Mouse (Mus musculus): ENCODE measurements around the gene Gpr155.

Gene Gpr155

DNA sequence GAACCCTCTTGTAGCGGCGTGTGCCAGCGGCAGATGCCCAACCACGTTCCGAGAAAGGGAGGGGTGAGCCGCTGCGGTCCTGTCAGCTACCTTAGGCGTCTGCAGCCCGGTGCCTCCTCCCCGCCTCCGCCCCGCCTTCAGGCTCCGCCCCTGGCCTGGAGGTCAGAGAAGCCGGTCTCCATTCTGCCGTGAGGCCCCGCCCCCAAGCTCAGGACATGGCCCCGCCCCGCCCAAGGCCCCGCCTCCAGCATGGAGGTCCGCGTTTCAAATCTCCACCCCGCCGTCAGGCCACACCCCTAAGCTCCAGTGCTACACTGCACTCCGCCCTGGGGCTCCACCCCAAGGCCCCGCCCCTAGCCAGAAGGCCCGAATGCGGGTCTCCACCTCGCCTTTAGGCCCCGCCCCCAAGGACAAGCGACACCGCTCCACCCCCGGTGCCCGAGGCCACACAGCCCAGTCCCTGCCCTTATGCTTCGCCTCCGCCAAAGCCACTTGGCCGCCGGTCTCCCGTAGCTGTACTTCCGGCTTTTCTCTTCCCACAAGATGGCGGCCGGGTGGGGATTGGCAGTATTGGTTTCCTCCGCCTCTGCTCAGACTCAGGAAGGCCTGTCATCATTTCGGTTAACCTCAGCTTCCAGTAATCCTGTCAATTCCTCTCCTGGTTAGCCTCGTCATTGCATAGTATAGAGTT is at the start of gene Gpr155:
TSS of gene Gpr155 (minus strand) at position 217 of the 691 bp plus-strand sequence.
- DNase-seq, result peak; percentile 100

DNA sequence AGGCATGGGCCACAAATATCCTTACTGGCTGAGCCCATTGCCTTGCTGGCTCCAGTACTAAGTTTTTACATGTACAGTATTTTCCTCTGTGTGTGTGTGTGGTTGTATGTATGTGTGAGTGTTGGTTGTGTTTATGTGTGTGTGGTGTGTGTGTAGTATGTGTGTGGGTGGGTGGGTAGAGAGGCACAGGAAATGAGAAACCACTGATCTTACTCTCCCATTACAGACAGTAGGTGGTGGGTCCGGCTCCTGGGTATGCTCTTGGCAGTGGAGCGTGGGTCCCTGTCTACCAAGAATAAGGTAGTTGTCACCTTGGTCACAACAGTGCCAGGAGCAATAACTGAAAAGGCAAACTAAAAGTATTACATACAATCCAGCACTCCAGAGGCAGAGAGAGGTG is 49.5 kb upstream of the Gpr155 start:
- DNase-seq, result no peak

GRCm38 (mm10) chr2:73431959-73432396 is 45.6 kb upstream of the Gpr155 start:
- peak; percentile 37 for DNase-seq

DNA sequence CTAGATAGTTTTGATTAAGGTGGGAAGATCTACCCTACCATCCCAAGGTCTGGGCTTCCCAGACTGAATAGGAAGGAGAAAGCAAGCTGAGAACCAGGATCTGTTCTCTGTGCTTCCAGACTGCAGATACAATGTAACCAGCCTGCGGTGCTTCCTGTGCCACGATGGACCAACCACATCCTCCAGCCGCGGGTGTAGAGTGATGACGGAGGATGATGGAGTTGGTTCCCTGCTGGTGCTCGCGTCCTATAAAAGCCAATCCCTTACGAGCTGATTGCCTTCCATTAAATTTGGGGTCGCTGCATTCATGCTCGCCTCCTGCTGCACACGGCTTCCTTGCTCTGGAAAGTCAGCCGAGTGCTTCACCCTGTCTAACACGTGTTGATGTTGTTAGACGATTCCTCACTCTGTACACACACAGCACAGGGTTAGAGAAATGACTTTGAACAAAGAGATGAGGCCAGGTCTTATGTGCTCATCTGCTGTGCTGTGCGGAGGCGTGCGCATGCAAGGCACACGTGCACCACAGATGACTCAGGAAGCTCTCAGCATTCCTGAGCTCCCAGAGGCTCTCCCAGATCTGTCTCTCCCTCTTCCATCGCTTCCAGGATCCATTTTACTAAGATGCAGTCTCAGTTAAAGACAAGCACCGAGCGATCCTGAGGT is 42.6 kb upstream of the Gpr155 start:
- no peak for DNase-seq

GRCm38 (mm10) chr2:73427293-73427692 is 40.9 kb upstream of the Gpr155 start:
- DNase-seq, result peak; percentile 59

- no peak for DNase-seq
These were observed 39.5 kb upstream of the Gpr155 start for GRCm38 (mm10) chr2:73425822-73426221.

- DNase-seq, result no peak
These were observed 33.4 kb upstream of the Gpr155 start for GRCm38 (mm10) chr2:73419730-73420129.

- peak; percentile 46 for DNase-seq
These were observed 32.9 kb upstream of the Gpr155 start for GRCm38 (mm10) chr2:73419285-73419684.

- no peak for DNase-seq
These were observed 29.5 kb upstream of the Gpr155 start for GRCm38 (mm10) chr2:73415892-73416291.

DNA sequence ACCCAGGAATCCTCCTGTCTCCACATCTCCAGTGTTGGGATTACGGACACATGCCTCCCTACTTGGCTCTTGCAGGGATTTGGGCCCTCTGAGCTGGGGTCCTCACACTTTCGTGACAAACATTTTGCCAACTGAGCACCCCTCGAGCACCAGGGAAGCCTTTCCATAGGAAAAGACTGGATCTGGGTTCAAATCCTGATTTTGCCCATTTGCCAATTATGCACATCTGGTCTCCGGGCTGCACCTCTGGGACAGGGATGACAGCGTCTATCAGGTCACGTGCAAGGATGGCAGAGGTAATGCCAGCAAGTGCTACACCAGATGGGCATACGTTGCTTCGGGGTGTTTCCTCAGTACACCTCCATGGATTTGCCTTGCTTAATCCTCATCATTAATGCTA is 23.7 kb upstream of the Gpr155 start:
- DNase-seq, result no peak

DNA sequence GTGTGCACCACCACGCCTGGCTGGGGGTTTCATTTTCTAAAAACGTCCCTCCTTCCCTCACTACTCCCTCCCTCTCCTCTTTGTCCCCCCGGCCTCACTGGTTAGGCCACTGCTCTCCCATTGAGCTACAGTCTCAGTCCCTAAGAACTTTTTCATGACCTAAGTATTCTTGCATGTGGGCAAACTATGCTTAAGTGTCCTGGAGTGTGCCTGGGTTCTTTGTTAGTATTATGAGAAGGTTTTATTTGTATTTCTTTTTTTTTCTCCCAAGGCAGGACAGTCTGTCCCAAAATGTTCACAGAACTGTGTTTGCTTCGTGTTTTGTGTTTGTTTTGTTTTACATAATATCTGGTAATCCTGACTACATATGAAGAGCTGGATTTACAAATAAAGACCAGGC is 21.3 kb upstream of the Gpr155 start:
- no peak for DNase-seq

GRCm38 (mm10) chr2:73406336-73406915 is 20.1 kb upstream of the Gpr155 start:
- DNase-seq, result no peak

- DNase-seq, result no peak
These were observed 18.6 kb upstream of the Gpr155 start for GRCm38 (mm10) chr2:73404980-73405379.

GRCm38 (mm10) chr2:73404442-73404841 is 18.1 kb upstream of the Gpr155 start:
- no peak for DNase-seq

DNA sequence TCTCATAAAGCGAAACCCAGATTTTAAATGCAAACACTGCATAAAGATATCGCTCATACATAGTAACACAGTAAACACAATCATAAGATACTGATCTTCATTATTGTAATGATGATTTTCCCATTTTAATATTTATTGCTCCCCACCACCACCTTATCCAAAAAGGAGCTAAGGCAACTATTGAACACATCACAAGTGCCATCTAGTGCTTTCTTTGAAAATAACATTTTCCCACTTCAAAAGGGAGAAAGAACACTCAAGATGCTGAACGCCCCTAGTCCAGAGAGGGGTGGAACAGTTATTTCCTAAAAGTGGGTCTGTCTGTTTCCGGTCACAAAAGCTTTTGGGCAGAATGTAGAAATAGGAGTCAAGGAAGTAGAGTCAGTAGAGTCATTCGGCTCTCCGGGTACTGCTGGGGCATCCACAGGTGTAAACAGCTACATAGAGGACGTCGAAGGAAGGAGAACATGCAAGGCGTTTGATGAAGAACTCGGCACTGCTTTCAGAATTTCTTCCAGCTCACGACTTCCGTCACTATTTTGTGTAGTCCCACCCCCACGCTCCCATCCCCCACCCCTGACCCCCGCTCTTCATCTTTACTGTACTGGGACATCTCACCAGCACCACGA is 17.1 kb upstream of the Gpr155 start:
- DNase-seq, result no peak

DNA sequence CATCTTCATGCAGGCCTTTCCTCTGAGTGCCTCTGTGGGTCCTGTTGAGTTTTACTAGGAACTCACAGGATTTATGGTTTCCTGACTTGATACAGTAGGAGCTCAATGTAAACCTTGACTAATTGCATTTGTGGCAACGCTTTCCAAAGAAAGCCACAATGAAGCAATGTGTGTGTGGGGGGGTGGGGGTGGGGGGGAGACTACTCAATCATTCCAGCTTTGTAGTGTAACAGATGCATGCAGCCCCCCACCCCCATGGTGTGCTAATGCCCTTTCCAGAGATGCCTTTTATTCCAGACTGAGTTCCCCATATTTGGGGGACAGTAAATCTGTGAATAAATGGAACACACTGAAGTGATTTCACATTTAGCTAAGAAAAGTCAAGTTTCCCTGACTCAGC is 15.3 kb upstream of the Gpr155 start:
- no peak for DNase-seq

DNA sequence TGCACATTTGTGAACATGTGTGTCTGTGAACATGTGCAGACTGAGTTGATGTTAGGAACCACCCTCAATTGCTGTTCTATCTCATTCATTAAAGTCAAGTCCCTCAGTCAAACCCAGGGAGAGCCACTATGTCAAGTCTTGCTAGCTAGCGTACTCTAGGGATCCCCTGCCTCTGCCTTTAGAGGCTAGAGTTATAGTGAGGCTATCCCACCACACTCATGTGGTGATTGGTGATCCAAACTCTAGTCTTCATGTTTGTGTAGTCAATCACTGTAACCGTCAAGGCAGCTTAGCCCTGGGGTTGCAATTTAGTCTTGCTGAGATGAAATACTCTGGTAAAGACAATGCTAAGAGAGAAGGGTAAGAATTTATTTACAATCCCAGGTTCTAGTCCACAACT is 11.1 kb upstream of the Gpr155 start:
- DNase-seq, result no peak

GRCm38 (mm10) chr2:73396828-73397325 is 10.5 kb upstream of the Gpr155 start:
- DNase-seq, result no peak

- no peak for DNase-seq
These were observed 9.1 kb upstream of the Gpr155 start for GRCm38 (mm10) chr2:73395516-73395915.

DNA sequence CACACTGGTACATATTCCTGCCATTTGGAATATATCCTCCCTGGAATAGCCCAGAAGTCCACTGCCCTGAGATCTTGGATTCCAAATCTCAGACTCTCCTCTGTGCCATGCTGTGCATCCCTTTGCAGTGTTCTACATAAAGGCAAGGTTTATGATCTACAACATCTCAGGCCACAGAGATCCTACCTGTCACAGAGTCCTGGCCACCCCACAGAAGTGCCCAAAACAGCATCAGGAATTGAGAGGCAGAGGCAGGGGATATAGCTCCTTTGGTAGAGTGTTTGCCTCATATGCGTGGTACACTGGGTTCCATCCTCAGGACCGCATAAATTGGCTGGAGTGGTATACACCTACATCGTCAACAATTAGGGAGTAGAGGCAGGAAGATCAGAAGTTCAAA is 8.1 kb upstream of the Gpr155 start:
- DNase-seq, result no peak

DNA sequence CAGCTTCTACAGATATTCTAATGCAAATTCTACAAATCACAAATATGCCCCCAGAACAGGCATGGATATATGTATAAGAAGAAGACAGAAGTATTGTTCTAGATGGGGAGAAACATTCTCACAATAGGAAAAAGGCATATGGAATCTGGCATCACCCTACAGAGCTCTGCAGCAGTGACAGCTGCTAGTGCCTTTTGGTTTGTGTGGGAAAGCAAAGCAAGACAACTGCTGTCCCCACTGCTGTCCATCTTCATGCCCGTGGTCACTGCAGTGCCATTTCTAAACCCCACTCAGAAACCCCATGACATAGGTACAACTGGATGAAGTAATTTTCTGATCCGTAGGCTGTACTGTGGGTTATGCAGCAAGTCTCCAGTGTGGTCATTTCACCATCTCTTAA is 6.4 kb upstream of the Gpr155 start:
- DNase-seq, result no peak

- no peak for DNase-seq
These were observed 3.6 kb upstream of the Gpr155 start for GRCm38 (mm10) chr2:73389951-73390350.

- DNase-seq, result no peak
These were observed 1.4 kb upstream of the Gpr155 start for GRCm38 (mm10) chr2:73387806-73388205.

All from liver (tissue).